Mouse (Mus musculus): ENCODE results near the gene Parn.
A peak's percentile ranks its signal among the peaks of the same experiment; 100 is the strongest.
"Not testable (repeated sequence)": the region's sequence is repeated elsewhere in the genome, so short reads cannot be mapped to it uniquely, and the experiment has no call there.

Gene Parn

GRCm38 (mm10) chr16:13667878-13668343, at the start of gene Parn:
Parn (minus strand) TSS chr16:13668170.
- peak; percentile 91 to 94 for DNase-seq (ENCODE audit: low spot score in 2 of 2)

- no peak for DNase-seq (ENCODE audit: low spot score in 2 of 2)
Measured at GRCm38 (mm10) chr16:13716821-13717553, 49.0 kb upstream of the Parn start.

- DNase-seq (ENCODE audit: low spot score in 2 of 2), result no peak
Measured at GRCm38 (mm10) chr16:13714910-13715309, 46.9 kb upstream of the Parn start.

GRCm38 (mm10) chr16:13704676-13705075, 36.7 kb upstream of the Parn start:
- no peak for DNase-seq (ENCODE audit: low spot score in 2 of 2)

GRCm38 (mm10) chr16:13702184-13702583, 34.2 kb upstream of the Parn start:
- DNase-seq (ENCODE audit: low spot score in 2 of 2), result no peak

GRCm38 (mm10) chr16:13698998-13699397, 31.0 kb upstream of the Parn start:
- no peak for DNase-seq (ENCODE audit: low spot score in 2 of 2)

GRCm38 (mm10) chr16:13678601-13679319, 10.8 kb upstream of the Parn start:
- DNase-seq (ENCODE audit: low spot score in 2 of 2), result no peak

GRCm38 (mm10) chr16:13674511-13674910, 6.5 kb upstream of the Parn start:
- DNase-seq (ENCODE audit: low spot score in 2 of 2), result no peak

- no peak for DNase-seq (ENCODE audit: low spot score in 2 of 2)
Measured at GRCm38 (mm10) chr16:13673114-13673513, 5.1 kb upstream of the Parn start.

GRCm38 (mm10) chr16:13672386-13672898, 4.5 kb upstream of the Parn start:
- DNase-seq (ENCODE audit: low spot score in 2 of 2), result peak; percentile 37 to 69

- DNase-seq (ENCODE audit: low spot score in 2 of 2), result peak; percentile 83 to 91
Measured at GRCm38 (mm10) chr16:13671685-13672385, 3.9 kb upstream of the Parn start, which contains the start of the genes Bfar and 3110001I22Rik. Bfar (plus strand) TSS chr16:13671858. 3110001I22Rik (plus strand) TSS chr16:13671929.

GRCm38 (mm10) chr16:13670896-13671295, 2.9 kb upstream of the Parn start:
- DNase-seq (ENCODE audit: low spot score in 2 of 2), result not testable (repeated sequence)

- DNase-seq (ENCODE audit: low spot score in 2 of 2), result no peak
Measured at GRCm38 (mm10) chr16:13669282-13669681, 1.3 kb upstream of the Parn start.

- no peak for DNase-seq (ENCODE audit: low spot score in 2 of 2)
Measured at GRCm38 (mm10) chr16:13668402-13669108, 585 bp upstream of the Parn start.

- no peak for DNase-seq (ENCODE audit: low spot score in 2 of 2)
Measured at GRCm38 (mm10) chr16:13660736-13661135, 7.2 kb downstream of the Parn start.

GRCm38 (mm10) chr16:13658886-13659285, 9.1 kb downstream of the Parn start:
- no peak for DNase-seq (ENCODE audit: low spot score in 2 of 2)

- peak; percentile 21 to 35 for DNase-seq (ENCODE audit: low spot score in 2 of 2)
Measured at GRCm38 (mm10) chr16:13645930-13646329, 22.0 kb downstream of the Parn start.

- no peak for DNase-seq (ENCODE audit: low spot score in 2 of 2)
Measured at GRCm38 (mm10) chr16:13644474-13644873, 23.5 kb downstream of the Parn start.

- no peak for DNase-seq (ENCODE audit: low spot score in 2 of 2)
Measured at GRCm38 (mm10) chr16:13640064-13640463, 27.9 kb downstream of the Parn start.

GRCm38 (mm10) chr16:13639508-13639907, 28.5 kb downstream of the Parn start:
- DNase-seq (ENCODE audit: low spot score in 2 of 2), result no peak

GRCm38 (mm10) chr16:13638198-13638597, 29.8 kb downstream of the Parn start:
- DNase-seq (ENCODE audit: low spot score in 2 of 2), result not testable (repeated sequence)
